Mouse (Mus musculus) hindbrain, postnatal 0 days (tissue): ENCODE data around the gene Specc1l. TPM values are rescaled to one million over a fixed set of nuclear protein-coding genes. Genes with fewer than 3 reads are reported as not detected.
"Not testable (repeated sequence)": the region's sequence is repeated elsewhere in the genome, so short reads cannot be mapped to it uniquely, and the experiment has no call there.

Source experiments
- ATAC-seq: fragments of 200-750 bp; cut with Nextera tagmentation; 2 replicates; pipeline ENCODE4 v1.8.0; 2017; ENCODE audit warnings: mild to moderate bottlenecking, moderate TSS enrichment, moderate library complexity
- DNase-seq: peaks from one replicate; pipeline ENCODE4 v3.0.0-alpha.2; 2015; ENCODE audit warnings: low spot score
- H3K27ac ChIP-seq: fragments of 300-500 bp; sonication (generic); 2 replicates; pipeline ENCODE4 v1.5.1; 2014; ENCODE audit warnings: mild to moderate bottlenecking
- H3K27me3 ChIP-seq: fragments of 300-500 bp; sonication (generic); 2 replicates; pipeline ENCODE4 v1.6.1; 2014; ENCODE audit warnings: low read length, mixed read lengths; ENCODE audit not compliant: insufficient read depth
- H3K36me3 ChIP-seq: fragments of 300-500 bp; sonication (generic); 2 replicates; pipeline ENCODE4 v1.6.1; 2014; ENCODE audit warnings: low read length, mixed read lengths; ENCODE audit not compliant: insufficient read depth
- H3K4me1 ChIP-seq: fragments of 300-500 bp; sonication (generic); 2 replicates; pipeline ENCODE4 v1.6.1; 2014; ENCODE audit warnings: antibody characterized with exemption, low read length, mixed read lengths; ENCODE audit not compliant: insufficient read depth
- H3K4me2 ChIP-seq: fragments of 300-500 bp; sonication (generic); 2 replicates; pipeline ENCODE4 v1.6.1; 2014; ENCODE audit warnings: low read depth, mild to moderate bottlenecking, low read length, moderate library complexity, mixed read lengths
- H3K4me3 ChIP-seq: fragments of 300-500 bp; sonication (generic); 2 replicates; pipeline ENCODE4 v1.5.1; 2014; ENCODE audit warnings: low read length
- H3K9ac ChIP-seq: fragments of 300-500 bp; sonication (generic); replicated peaks from 2 replicates; pipeline ENCODE4 v1.6.1; 2014; ENCODE audit warnings: mild to moderate bottlenecking, low read length, moderate library complexity, mixed read lengths
- H3K9me3 ChIP-seq: fragments of 300-500 bp; sonication (generic); 2 replicates; pipeline ENCODE4 v1.6.1; 2016; ENCODE audit warnings: low read length, mixed read lengths
- CTCF ChIP-seq: IDR thresholded peaks from 2 replicates; pipeline ENCODE4 v1.5.1; 2016; ENCODE audit warnings: antibody characterized with exemption, control low read depth, low read depth
- WGBS: fragments of 180-500 bp; shearing (Covaris S2); extraction: QIAGEN DNeasy Blood & Tissue Kit; methylation state at CpG from one replicate; pipeline ENCODE4 v1.1.7; 2014; 5-methylcytosine and 5-hydroxymethylcytosine counted together
- polyA plus RNA-seq: library from polyadenylated mRNA; unstranded; fragments of >200 nt; fragmentation: Nextera tagmentation; extraction: Ambion mirVana; gene quantifications from 2 replicates; pipeline ENCODE4 v1.2.1, GENCODE M21; 2015
- total RNA-seq: library from RNA; depleted of rRNA; stranded (reverse); fragments of >200 nt; gene quantifications from 2 replicates; pipeline ENCODE4 v1.2.3, GENCODE M21; 2014

The Specc1l gene
- total and polyA plus RNA-seq, 2 experiments from 2014 or later, result 22.3 to 42.2 TPM

DNA sequence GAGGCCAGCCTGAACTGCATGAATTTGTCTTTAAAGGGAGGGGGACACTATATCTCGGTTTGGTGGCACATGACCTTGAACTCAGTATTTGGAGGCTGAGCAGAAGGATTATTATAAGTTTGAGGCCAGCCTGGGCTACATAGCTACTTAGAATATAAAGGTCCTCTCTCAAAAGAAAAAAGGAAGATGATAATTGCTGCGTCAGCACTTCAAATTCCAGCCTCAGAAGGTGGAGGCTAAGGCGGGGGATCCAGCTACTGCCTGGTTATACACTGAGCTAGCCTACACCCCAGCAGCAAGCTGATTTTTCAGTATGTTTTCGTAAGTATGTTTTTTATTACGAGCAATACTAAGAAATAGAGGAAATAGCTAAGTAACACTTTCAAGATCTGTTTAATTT, 78.8 kb downstream of the Specc1l start:
- no peak overlapping the region for H3K4me2 ChIP-seq
- TF ChIP-seq CTCF, result no peak
- DNase-seq, result no peak
- H3K4me3 ChIP-seq, result no peak overlapping the region
- H3K27me3 ChIP-seq, result no peaks in the 10 kb centered on the region
- 0 out of 2 replicates have a peak, but pooled peaks cover 5% of the 10 kb centered on the region for H3K36me3 ChIP-seq
- no peaks in the 10 kb centered on the region for H3K4me1 ChIP-seq
- no peak overlapping the region for H3K27ac ChIP-seq
- WGBS, result 92% methylated on average over 5 of the region's 5 CpGs
- no peaks in the 10 kb centered on the region for H3K9me3 ChIP-seq
- H3K9ac ChIP-seq, result no peak overlapping the region
- ATAC-seq, result no peak

DNA sequence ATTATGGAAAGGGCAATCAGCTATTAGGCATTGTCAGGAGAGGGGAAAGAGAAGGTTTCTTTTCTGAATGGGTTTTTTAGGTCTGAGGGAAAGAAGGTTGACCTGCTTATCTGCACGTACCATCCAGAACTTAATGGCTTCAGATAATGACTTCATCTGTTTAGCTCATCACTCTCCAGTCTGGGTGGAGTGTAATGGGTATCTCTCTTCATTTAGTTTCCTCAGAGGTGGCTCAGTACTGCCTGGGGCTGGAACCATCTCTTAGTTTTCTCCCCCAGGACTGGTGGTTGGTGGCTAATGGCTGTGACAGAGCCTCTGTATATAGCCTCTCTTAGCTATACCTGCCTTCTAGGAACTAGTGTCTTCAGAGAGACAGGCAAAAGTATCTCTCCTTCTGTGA, 79.5 kb downstream of the Specc1l start:
- no peaks in the 10 kb centered on the region for H3K4me1 ChIP-seq
- no peak for TF ChIP-seq CTCF
- H3K27ac ChIP-seq, result no peak overlapping the region
- no peak overlapping the region for H3K4me3 ChIP-seq
- DNase-seq (no peak), ATAC-seq (no peak; the same call in 1 of the 2 replicates)
- 0 out of 2 replicates have a peak, but pooled peaks cover 5% of the 10 kb centered on the region for H3K36me3 ChIP-seq
- H3K9ac ChIP-seq, result no peak overlapping the region
- 81% methylated on average over 1 of the region's 1 CpGs for WGBS
- H3K27me3 ChIP-seq, result no peaks in the 10 kb centered on the region
- H3K4me2 ChIP-seq, result no peak overlapping the region
- no peaks in the 10 kb centered on the region for H3K9me3 ChIP-seq

DNA sequence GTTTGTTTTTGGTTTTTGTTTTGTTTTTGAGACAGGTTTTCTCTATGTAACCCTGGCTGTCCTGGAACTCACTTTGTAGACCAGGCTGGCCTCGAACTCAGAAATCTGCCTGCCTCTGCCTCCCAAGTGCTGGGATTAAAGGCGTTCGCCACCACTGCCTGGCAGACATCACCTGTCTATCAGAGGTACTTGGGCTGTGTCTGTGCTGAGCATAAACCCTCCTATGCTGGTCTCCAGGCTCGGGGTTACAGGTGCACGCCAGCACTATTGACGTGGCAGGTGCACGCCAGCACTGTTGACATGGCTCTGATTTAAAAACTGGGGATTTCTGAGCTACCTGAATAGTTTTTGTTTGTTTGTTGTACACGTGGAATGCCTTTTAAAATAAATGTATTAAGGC, 80.3 kb downstream of the Specc1l start:
- not testable (repeated sequence) for H3K36me3 ChIP-seq, H3K4me3 ChIP-seq, H3K27me3 ChIP-seq, H3K27ac ChIP-seq, H3K9ac ChIP-seq, H3K4me1 ChIP-seq, ATAC-seq, H3K4me2 ChIP-seq, H3K9me3 ChIP-seq, DNase-seq
- WGBS, result 96% methylated on average over 8 of the region's 8 CpGs

DNA sequence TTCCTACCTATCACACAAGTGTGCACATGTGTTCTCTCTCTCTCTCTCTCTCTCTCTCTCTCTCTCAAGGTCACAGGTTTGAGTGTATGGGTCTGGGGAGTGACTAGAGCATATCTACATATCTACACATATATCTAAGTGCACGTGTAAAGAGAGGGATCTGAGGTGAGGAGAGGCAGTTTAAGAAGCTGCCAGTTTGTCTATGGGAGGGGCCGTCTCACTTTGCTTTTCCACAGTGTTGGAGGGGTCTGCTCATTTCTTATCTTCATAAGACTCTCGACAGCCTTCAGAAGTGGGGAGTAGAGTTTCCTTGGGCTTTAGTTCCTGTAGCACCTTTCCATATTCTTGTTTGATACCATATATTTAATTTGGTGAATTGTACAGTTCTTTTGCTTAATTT, 81.4 kb downstream of the Specc1l start:
- H3K27me3 ChIP-seq, result no peaks in the 10 kb centered on the region
- H3K36me3 ChIP-seq, result 0 out of 2 replicates have a peak, but pooled peaks cover 5% of the 10 kb centered on the region
- no peak overlapping the region for H3K4me3 ChIP-seq
- 90% methylated on average over 3 of the region's 3 CpGs for WGBS
- TF ChIP-seq CTCF, result no peak
- H3K9me3 ChIP-seq, result no peaks in the 10 kb centered on the region
- H3K27ac ChIP-seq, result no peak overlapping the region
- no peak overlapping the region for H3K9ac ChIP-seq
- ATAC-seq (no peak), DNase-seq (no peak)
- no peak overlapping the region for H3K4me2 ChIP-seq
- 0 out of 2 replicates have a peak, but pooled peaks cover 3% of the 10 kb centered on the region for H3K4me1 ChIP-seq

DNA sequence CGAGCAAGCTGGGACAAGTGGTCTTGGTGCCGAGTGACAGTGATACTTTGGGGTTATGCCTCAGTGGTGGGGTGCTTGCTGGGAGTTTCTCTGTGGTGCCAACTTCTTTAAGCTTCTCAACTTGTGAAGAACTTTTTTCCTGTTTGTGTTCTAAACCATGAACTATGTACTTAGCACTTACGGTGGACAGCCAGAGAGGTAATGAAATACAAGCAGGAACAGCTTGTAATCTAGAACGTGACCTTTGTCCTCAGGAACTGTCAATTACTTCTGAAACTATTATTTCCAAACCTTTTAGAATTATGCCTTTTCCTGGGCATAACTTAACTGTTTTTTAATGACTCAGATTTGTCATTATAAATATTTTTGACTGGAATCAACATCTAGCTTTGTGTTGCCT, 82.5 kb downstream of the Specc1l start:
- Histone ChIP-seq H3K4me2 (no peak overlapping the region), H3K9me3 (no peaks in the 10 kb centered on the region), H3K9ac (no peak overlapping the region), H3K36me3 (0 out of 2 replicates have a peak, but pooled peaks cover 5% of the 10 kb centered on the region), H3K4me1 (0 out of 2 replicates have a peak, but pooled peaks cover 3% of the 10 kb centered on the region), H3K27me3 (no peaks in the 10 kb centered on the region), H3K4me3 (no peak overlapping the region), H3K27ac (no peak overlapping the region)
- no peak for TF ChIP-seq CTCF
- DNase-seq (no peak), ATAC-seq (no peak)
- WGBS, result 75% methylated on average over 4 of the region's 4 CpGs

DNA sequence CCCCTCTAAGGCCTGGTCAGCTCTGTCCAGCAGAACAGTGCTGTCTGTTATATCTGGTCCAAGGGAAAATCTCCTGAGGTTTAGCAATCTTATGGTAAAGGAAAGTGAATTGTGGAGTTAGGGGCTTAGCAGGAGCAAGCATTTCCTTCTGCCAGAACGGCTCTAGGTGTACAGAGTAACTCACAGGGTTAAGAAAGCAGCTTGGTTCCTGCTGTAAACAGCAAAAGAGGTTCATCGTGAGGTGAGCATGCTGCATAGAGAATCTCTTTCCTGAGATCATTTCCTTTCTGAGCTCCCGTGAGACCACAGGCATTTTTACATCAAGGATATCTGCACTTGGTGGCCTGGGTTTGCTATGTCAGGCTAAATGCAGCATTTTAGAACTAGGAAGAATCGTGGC, 83.1 kb downstream of the Specc1l start:
- TF ChIP-seq CTCF, result no peak
- Histone ChIP-seq H3K27me3 (no peaks in the 10 kb centered on the region), H3K9me3 (no peaks in the 10 kb centered on the region), H3K4me2 (no peak overlapping the region), H3K4me1 (0 out of 2 replicates have a peak, but pooled peaks cover 3% of the 10 kb centered on the region), H3K4me3 (no peak overlapping the region), H3K27ac (no peak overlapping the region), H3K36me3 (0 out of 2 replicates have a peak, but pooled peaks cover 5% of the 10 kb centered on the region), H3K9ac (no peak overlapping the region)
- 80% methylated on average over 4 of the region's 4 CpGs for WGBS
- DNase-seq (no peak), ATAC-seq (no peak)

DNA sequence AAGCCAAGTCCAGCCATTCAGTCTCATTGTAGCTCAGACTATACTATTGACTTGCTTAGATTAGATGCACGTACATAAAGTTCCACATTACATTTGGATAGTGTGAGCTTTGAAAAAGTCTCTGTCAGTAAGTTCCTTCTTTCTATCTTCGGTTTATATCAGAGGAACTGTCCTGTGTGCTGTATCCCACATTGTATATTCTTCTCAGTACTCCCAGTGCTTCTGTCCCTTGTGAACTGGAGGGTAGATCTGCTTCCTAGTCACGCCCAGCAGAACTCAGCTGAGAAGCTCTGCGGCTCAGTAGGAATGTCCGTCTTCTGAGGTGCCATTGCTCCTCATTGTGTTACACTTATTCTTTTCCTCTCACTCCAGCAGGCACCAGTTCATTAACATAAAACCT, 86.7 kb downstream of the Specc1l start:
- H3K4me3 ChIP-seq, result no peak overlapping the region
- peaks cover 13% of the 10 kb centered on the region; the same call in 1 of the 2 replicates for H3K36me3 ChIP-seq
- DNase-seq, result no peak
- H3K27me3 ChIP-seq, result no peaks in the 10 kb centered on the region
- H3K9me3 ChIP-seq, result no peaks in the 10 kb centered on the region
- WGBS, result 80% methylated on average over 5 of the region's 5 CpGs
- no peak overlapping the region for H3K9ac ChIP-seq
- no peak overlapping the region for H3K4me2 ChIP-seq
- H3K4me1 ChIP-seq, result 0 out of 2 replicates have a peak, but pooled peaks cover 3% of the 10 kb centered on the region
- H3K27ac ChIP-seq, result no peak overlapping the region
- TF ChIP-seq CTCF, result no peak
- ATAC-seq, result no peak
